Mouse (Mus musculus) lung, postnatal 0 days (tissue): ENCODE measurements around the gene Rps27rt. TPM values are rescaled to one million over a fixed set of nuclear protein-coding genes. Genes with fewer than 3 reads are reported as not detected.
A peak's percentile ranks its signal among the peaks of the same experiment; 100 is the strongest.

Experiments used
- ATAC-seq: fragments of 200-750 bp; cut with Nextera tagmentation; 2 replicates; pipeline ENCODE4 v1.8.0; 2017; ENCODE audit warnings: moderate library complexity
- DNase-seq: peaks from one replicate; pipeline ENCODE4 v3.0.0-alpha.2; 2016; ENCODE audit warnings: low spot score
- H3K27ac ChIP-seq: fragments of 300-500 bp; sonication (generic); 2 replicates; pipeline ENCODE4 v1.5.1; 2014; ENCODE audit warnings: antibody characterized with exemption, mild to moderate bottlenecking, low read length, mixed read lengths
- H3K27me3 ChIP-seq: fragments of 300-500 bp; sonication (generic); replicated peaks from 2 replicates; pipeline ENCODE4 v1.6.1; 2014; ENCODE audit warnings: low read length, mixed read lengths; ENCODE audit not compliant: insufficient read depth
- H3K36me3 ChIP-seq: fragments of 300-500 bp; sonication (generic); 2 replicates; pipeline ENCODE4 v1.6.1; 2014; ENCODE audit warnings: low read length, mixed read lengths; ENCODE audit not compliant: insufficient read depth
- H3K4me1 ChIP-seq: fragments of 300-500 bp; sonication (generic); 2 replicates; pipeline ENCODE4 v1.6.1; 2014; ENCODE audit warnings: antibody characterized with exemption, low read depth, low read length, mixed read lengths; ENCODE audit not compliant: insufficient read depth
- H3K4me2 ChIP-seq: fragments of 300-500 bp; sonication (generic); replicated peaks from 2 replicates; pipeline ENCODE4 v1.6.1; 2014; ENCODE audit warnings: low read depth, mild to moderate bottlenecking, low read length, moderate library complexity, mixed read lengths
- H3K4me3 ChIP-seq: fragments of 300-500 bp; sonication (generic); 2 replicates; pipeline ENCODE4 v1.5.1; 2014; ENCODE audit warnings: low read depth, low read length
- H3K9ac ChIP-seq: fragments of 300-500 bp; sonication (generic); replicated peaks from 2 replicates; pipeline ENCODE4 v1.6.1; 2014; ENCODE audit warnings: low read depth, mild to moderate bottlenecking
- H3K9me3 ChIP-seq: fragments of 300-500 bp; sonication (generic); 2 replicates; pipeline ENCODE4 v1.6.1; 2016; ENCODE audit warnings: low read length, mixed read lengths
- CTCF ChIP-seq: IDR thresholded peaks from 2 replicates; pipeline ENCODE4 v1.5.1; 2016; ENCODE audit warnings: antibody characterized with exemption, mild to moderate bottlenecking
- EP300 ChIP-seq: IDR thresholded peaks from 2 replicates; pipeline ENCODE4 v1.6.1; 2016; ENCODE audit warnings: antibody characterized with exemption, mild to moderate bottlenecking, control low read depth
- WGBS: fragments of 180-500 bp; shearing (Covaris S2); extraction: QIAGEN DNeasy Blood & Tissue Kit; methylation state at CpG from one replicate; pipeline ENCODE4 v1.1.7; 2014; 5-methylcytosine and 5-hydroxymethylcytosine counted together
- polyA plus RNA-seq: library from polyadenylated mRNA; unstranded; fragments of >200 nt; fragmentation: Nextera tagmentation; extraction: Ambion mirVana; gene quantifications from 2 replicates; pipeline ENCODE4 v1.2.1, GENCODE M21; 2015

Gene Rps27rt
- polyA plus RNA-seq, 1 experiment from 2014 or later, result 625 TPM

DNA sequence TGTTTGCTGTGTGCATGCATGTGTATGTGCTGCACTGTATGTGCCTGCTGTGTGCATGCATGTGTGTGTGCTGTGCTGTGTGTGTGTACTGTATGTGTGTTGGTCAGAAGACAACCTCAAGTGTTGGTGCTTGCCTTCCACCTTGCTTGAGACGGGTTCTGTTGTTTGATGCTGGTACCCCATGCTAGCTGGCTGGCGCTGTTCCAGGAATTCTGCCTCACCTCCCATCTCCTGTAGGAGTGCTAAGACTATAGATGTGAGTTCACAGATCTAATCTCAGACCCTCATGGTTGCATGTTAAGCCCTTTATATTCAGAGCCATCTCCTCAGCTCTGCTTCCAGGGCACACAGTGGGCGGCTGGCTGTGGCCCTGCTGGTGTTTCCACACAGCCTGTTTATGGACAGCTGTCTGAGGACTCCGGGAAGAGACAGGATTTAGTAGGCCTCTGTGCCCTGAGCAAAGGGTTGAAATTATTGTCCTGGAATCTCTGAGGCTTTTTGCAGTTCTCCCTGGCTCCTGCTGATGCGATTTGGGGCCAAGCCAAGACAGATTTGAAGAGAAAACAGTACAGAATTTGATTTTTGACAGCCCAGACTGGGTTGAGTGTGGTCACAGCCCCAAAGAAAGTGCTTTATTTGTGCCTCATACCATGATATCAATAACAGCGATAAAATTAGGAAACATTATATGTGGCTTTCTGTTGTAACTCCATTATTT, 6.2 kb upstream of the Rps27rt start:
- Histone ChIP-seq H3K4me1 (no peaks in the 10 kb centered on the region), H3K9ac (no peak overlapping the region), H3K4me3 (no peak overlapping the region), H3K36me3 (no peaks in the 10 kb centered on the region), H3K4me2 (no peak overlapping the region), H3K27ac (no peak overlapping the region), H3K9me3 (no peaks in the 10 kb centered on the region), H3K27me3 (no peaks in the 10 kb centered on the region)
- whole genome bisulfite sequencing, result 58% methylated on average over 6 of the region's 6 CpGs
- no peak for DNase-seq
- TF ChIP-seq EP300 (no peak), CTCF (no peak)
- ATAC-seq, result no peak

GRCm38 (mm10) chr9:114988029-114988428, 5.5 kb upstream of the Rps27rt start:
- TF ChIP-seq EP300, result no peak
- Histone ChIP-seq H3K36me3 (no peaks in the 10 kb centered on the region), H3K9me3 (no peaks in the 10 kb centered on the region), H3K9ac (no peak overlapping the region), H3K4me1 (no peaks in the 10 kb centered on the region), H3K4me2 (no peak overlapping the region), H3K27me3 (no peaks in the 10 kb centered on the region), H3K27ac (no peak overlapping the region), H3K4me3 (no peak overlapping the region)
- 97% methylated on average over 3 of the region's 3 CpGs for WGBS
- ATAC-seq, result no peak
- no peak for DNase-seq

- H3K27ac ChIP-seq, result no peak overlapping the region
- no peaks in the 10 kb centered on the region for H3K9me3 ChIP-seq
- WGBS, result 90% methylated on average over 5 of the region's 5 CpGs
- no peak for DNase-seq
- H3K4me1 ChIP-seq, result no peaks in the 10 kb centered on the region
- no peak overlapping the region for H3K9ac ChIP-seq
- ATAC-seq, result no peak
- no peak overlapping the region for H3K4me3 ChIP-seq
- no peaks in the 10 kb centered on the region for H3K36me3 ChIP-seq
- TF ChIP-seq CTCF (no peak), EP300 (no peak)
- H3K27me3 ChIP-seq, result no peaks in the 10 kb centered on the region
- no peak overlapping the region for H3K4me2 ChIP-seq
Observed at GRCm38 (mm10) chr9:114986361-114986760, 3.8 kb upstream of the Rps27rt start.

GRCm38 (mm10) chr9:114985741-114986140, 3.2 kb upstream of the Rps27rt start:
- no peaks in the 10 kb centered on the region for H3K27me3 ChIP-seq
- no peak overlapping the region for H3K4me2 ChIP-seq
- H3K4me3 ChIP-seq, result no peak overlapping the region
- no peaks in the 10 kb centered on the region for H3K4me1 ChIP-seq
- ATAC-seq, result no peak
- DNase-seq, result no peak
- no peaks in the 10 kb centered on the region for H3K36me3 ChIP-seq
- H3K27ac ChIP-seq, result no peak overlapping the region
- TF ChIP-seq EP300 (no peak), CTCF (no peak)
- no peak overlapping the region for H3K9ac ChIP-seq
- no peaks in the 10 kb centered on the region for H3K9me3 ChIP-seq
- 88% methylated on average over 5 of the region's 5 CpGs for WGBS

DNA sequence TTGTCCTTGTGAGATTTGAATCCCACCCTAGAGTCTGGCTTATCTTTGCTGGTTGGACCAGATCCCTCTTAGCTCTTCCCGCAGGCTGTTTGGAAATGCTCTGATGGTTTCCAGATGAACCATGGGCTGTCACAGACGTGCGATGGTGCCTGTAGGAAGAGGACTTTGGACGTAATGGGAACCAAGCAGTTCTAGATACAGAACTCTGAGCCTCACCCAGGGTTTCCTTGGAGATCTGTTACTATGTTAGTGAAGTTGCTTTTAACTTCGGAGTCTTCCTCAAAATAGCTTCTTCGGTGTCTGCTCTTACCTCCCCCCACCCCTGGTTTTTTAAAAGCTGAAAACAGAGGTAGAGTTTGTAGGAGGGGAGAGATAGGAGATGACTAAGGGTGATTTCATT, 2.6 kb downstream of the Rps27rt start:
- H3K9ac ChIP-seq, result no peak overlapping the region

DNA sequence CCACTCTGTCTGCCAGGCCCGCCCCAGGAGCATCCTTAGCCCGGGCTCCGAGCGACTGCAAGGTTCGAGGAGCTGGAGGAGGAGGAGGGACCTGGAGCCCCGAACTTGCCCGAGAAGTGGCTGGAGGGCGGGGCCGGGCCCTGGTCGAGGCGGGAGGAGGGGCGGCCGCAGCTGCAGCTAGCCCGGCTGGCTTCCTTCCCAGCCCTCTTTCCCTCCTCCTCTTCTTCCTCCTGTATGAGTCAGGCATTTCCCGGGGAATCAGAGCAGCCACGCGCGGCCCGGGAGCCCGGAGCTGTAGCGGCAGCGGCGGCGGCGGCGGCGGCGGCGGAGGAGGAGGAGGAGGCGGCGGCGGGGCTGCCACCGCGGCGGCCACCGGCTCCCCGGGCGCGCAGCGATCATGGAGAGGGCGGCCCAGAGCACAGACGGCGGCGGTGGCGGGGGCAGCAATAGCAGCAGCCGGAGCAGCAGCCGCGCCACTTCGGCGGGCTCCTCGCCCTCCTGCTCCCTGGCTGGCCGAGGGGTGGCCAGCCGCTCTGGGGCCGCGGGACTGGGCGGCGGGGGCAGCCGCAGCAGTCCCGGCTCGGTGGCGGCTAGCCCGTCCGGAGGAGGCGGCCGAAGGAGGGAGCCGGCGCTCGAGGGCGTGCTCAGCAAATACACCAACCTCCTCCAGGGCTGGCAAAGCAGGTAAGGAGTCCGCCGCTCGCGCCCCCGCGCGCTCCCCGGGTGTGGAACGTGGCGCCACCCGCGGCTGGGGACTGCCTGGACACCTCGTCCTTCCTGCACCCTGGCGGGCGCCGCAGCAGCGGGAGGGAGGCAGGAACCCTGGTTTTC, 4.0 kb downstream of the Rps27rt start, which contains the start of gene Osbpl10:
Gene Osbpl10, plus strand, starts transcription at position 289 of the 831 bp plus-strand sequence.
- H3K9ac ChIP-seq, result peak within 1 kb of the TSS; percentile 46
- H3K4me3 ChIP-seq, result peak within 1 kb of the TSS; percentile 75
- no peaks in the 10 kb centered on the region for H3K9me3 ChIP-seq
- no peak for TF ChIP-seq EP300
- peak; percentile 63 for TF ChIP-seq CTCF
- ATAC-seq, result peak; percentile 89
- H3K36me3 ChIP-seq, result no peaks in the 10 kb centered on the region
- H3K4me2 ChIP-seq, result peak within 1 kb of the TSS; percentile 95
- peaks cover 3% of the 10 kb centered on the region; the same call in 1 of the 2 replicates for H3K4me1 ChIP-seq
- DNase-seq, result peak; percentile 92
- WGBS, result 0% methylated on average over 41 of the region's 86 CpGs
- H3K27me3 ChIP-seq, result no peaks in the 10 kb centered on the region
- H3K27ac ChIP-seq, result peak within 1 kb of the TSS; percentile 90

More for the DNA sequence above, 2.6 kb downstream of the Rps27rt start:
- no peaks in the 10 kb centered on the region for H3K27me3 ChIP-seq
- DNase-seq (no peak), ATAC-seq (no peak)
- H3K9me3 ChIP-seq, result no peaks in the 10 kb centered on the region
- no peaks in the 10 kb centered on the region for H3K36me3 ChIP-seq
- peaks cover 3% of the 10 kb centered on the region; the same call in 1 of the 2 replicates for H3K4me1 ChIP-seq
- H3K27ac ChIP-seq, result no peak overlapping the region
- TF ChIP-seq CTCF (no peak), EP300 (no peak)
- 62% methylated on average over 6 of the region's 6 CpGs for WGBS
- no peak overlapping the region for H3K4me3 ChIP-seq
- no peak overlapping the region; the same call in 1 of the 2 replicates for H3K4me2 ChIP-seq
